Mouse (Mus musculus) E14TG2a.4 (cell line): ENCODE data around the gene Efcab11.

Source experiments
- CTCF ChIP-seq: conservative IDR thresholded peaks from 2 replicates; pipeline ENCODE4 v1.5.1; 2014; ENCODE audit warnings: low read length
- NANOG ChIP-seq: IDR thresholded peaks from 2 replicates; pipeline ENCODE4 v1.6.1; 2014; ENCODE audit warnings: borderline replicate concordance, low read length, mixed read lengths

DNA sequence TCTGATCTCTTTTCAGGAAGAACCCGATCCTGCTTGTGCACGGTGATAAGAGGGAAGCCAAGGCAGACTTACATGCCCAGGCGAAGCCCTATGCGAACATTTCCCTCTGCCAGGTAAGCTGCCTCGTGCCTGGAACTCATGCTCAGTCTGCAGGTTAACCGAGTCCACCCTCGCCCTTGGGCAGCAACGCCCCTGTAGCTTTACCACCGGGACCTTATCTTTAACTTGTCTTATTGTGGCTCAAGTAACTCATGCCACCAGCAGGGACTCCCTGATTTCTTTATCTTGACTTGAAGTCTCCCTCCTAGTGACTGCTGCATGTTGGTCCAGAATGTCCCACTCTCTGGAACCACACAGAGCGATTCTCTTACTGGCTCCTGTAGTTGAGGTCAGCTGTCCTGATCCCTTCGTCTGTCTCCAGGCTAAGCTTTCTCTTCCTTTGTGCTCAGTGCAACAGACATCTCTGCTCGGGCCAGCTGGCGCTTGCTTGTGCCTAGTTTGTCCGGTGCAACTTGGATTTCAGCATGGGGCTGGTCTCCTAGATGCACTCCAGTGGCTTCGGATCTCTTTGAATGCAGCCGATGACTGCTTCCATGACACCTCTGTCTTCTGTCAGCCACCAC, 14.1 kb upstream of the Efcab11 start:
- TF ChIP-seq CTCF, result no peak
- TF ChIP-seq NANOG, result no peak
